Mouse (Mus musculus) spleen, adult 2 months (tissue): ENCODE measurements around the gene Tlx2.

Experiments used
- CTCF ChIP-seq: fragments of 200-500 bp; IDR thresholded peaks from 2 replicates; pipeline ENCODE4 v1.5.1; 2011; ENCODE audit warnings: mild to moderate bottlenecking, inconsistent platforms; ENCODE audit not compliant: insufficient read depth, insufficient read length, insufficient replicate concordance; ENCODE audit errors: extremely low read depth
- POLR2A ChIP-seq: fragments of 200-500 bp; IDR thresholded peaks from 2 replicates; pipeline ENCODE4 v1.6.1; 2011; ENCODE audit warnings: low read depth, low read length, inconsistent platforms

- TF ChIP-seq POLR2A, result no peak
- no peak for TF ChIP-seq CTCF
Measured at GRCm38 (mm10) chr6:83023008-83023407, 47.1 kb downstream of the Tlx2 start.
